Mouse (Mus musculus) kidney, adult 11 months (tissue): Measurements from ENCODE around the gene Hist1h1t.
"Not testable (repeated sequence)": the region's sequence is repeated elsewhere in the genome, so short reads cannot be mapped to it uniquely, and the experiment has no call there.

ENCODE experiments used
- DNase-seq: peaks from one replicate; pipeline ENCODE4 v3.0.0; 2022

Gene Hist1h1t

DNA sequence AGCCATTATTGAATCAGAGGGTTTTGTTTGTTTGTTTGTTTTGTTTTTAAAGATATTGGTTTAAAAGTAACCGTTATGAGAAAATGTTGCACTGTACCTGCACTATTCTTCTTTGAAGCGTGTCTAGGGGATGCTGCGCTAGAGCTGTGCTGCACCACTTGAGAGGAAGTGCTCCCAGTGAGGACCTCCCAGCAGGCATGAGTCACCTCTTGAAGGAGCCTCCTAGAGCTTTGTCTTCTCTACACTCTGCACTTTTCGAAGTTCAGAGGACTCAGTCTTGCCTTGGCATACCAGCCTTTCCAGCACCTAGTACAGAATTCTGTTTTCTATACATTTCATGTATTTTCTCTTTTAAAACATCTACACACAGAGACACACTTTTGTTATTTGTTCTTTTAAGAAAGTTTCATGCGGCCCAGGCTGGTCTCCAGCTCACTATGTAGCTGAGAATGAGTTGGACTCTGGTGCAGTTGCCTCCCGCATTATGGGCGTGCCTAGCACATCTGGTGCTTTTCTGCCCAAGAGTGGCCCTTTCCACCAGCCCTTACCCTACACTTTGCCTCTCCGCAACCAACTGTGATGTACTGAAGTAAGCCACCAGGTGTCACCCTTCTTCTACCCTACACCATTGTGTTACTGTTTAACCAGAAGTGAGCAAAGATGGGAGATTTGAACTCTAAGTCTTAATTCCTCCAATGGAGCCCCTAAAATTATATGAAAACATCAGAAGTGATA, 5.3 kb downstream of the Hist1h1t start:
- DNase-seq: peak; percentile 79

GRCm38 (mm10) chr13:23702220-23702619, 6.6 kb downstream of the Hist1h1t start:
- DNase-seq: no peak

DNA sequence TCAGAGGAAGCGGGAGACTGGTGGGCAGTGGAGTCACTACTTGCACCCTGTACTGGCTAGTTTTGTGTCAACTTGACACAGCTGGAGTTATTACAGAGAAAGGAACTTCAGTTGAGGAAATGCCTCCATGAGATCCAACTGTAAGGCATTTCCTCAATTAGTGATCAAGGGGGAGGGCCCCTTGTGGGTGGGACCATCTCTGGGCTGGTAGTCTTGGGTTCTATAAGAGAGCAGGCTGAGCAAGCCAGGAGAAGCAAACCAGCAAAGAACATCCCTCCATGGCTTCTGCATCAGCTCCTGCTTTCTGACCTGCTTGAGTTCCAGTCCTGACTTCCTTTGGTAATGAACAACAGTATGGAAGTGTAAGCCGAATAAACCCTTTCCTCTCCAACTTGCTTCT, 7.2 kb downstream of the Hist1h1t start:
- DNase-seq: not testable (repeated sequence)

GRCm38 (mm10) chr13:23705751-23706356, 10.2 kb downstream of the Hist1h1t start:
- DNase-seq: no peak

DNA sequence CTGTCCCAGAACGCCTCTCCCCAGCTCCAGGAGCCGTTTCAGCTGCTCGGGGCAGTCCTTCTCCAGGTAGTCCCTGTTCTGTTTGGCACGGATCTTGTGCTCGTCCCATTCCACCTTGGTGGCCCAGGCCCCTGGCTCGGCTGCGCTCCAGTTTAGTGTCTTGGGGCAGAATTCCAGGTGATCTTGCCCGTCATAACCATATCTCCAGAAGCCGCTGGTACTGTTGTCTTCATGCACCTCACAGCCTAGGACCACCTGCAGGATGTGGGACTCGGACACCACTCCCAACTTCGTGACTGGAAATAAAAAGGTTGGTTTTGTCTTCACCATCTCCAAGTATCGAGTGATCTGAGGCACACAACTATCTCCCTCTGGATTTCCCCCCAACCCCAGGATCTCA, 11.2 kb downstream of the Hist1h1t start:
- no peak for DNase-seq

- no peak for DNase-seq
These were observed 12.4 kb downstream of the Hist1h1t start for GRCm38 (mm10) chr13:23708041-23708440.

DNA sequence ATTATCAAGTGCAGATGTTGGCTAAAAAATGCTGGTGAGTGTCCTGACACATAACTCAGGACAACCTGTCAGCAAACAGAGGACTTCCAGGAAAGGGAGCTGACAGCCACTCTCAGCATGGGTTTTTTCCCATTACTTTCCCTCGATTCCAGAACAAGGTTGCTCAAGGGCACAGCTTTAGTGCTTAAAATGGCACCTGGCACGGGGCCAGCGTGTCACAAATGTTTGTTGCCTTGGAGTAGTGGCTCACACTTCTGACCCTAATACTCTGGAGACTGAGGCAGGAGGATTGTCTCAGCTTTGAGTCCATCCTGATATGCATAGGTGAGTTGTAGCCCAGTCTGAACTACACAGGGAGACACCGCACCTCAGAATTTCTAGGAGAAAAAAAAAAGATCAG, 13.0 kb downstream of the Hist1h1t start:
- no peak for DNase-seq

GRCm38 (mm10) chr13:23709714-23710373, 14.2 kb downstream of the Hist1h1t start:
- no peak for DNase-seq

DNA sequence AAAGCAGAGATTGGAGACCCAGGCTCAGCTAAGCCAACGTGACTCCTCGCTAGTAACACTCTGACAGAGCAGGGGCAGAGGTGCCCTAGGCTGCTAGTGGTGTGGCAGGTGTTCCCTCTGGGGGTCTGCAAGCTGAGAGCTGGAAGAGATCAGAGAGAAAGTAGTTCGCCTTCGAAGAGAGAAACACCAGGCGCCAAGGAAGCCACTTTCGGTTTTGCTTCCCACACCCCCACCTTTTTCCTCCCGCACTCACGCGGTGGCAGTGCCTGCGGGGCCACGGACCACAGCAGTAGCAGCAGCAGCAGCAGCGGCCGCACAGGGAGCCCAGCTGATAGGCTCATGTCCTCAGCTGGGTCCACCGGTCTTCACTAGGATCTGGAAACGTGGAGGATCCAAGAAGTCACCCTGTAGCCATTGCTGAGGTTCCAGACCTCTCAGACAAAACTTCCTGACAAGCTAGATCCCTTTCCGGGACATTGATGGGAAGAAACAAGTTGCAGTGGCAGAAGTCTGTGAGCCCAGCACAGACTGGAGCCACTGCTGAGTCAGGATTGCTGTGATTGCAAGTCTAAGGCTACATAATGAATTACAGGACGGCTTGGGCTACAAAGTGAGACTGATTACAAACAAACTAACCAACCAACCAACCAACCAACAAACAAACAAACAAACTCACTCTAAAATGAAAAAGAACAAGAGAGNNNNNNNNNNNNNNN, 14.9 kb downstream of the Hist1h1t start, which contains the start of gene Hfe:
Gene Hfe (minus strand): TSS at position 481 of the 716 bp plus-strand sequence.
- DNase-seq: peak; percentile 42

DNA sequence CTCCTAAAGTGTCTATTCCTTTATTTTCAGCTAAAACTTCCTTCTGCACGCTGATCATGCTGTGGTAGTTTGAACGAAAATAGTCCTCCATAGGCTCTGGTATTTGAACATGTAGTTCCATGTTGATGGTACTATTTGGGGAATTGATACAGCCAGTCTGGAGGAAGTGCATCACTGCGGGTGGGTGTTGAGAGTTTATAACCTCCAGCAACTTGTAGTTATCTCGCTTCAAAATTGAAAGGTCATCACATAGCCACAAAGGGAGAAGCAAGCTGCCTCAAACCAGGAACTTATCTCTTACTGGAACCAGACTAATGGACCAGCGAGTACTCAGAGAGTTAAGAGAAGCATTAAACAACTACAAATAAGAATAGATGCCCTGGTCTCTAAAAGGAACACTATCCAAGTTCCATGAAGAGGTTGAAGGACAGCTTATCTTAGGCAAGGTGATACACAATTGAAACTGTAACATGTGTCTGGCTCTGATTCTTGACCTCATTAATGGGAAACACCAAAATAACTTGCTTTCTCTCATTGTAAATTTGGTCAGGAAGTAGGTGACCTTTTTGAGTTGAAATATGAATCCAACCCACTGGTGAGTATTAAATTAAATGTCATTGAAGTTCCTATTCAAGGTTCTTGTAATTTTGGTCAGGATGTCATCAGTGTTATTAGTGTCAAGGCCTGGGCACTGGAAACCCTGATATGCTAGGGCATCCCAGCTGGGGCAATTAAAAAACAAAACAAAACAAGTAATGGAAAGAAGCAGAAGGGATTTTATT, 20.8 kb downstream of the Hist1h1t start:
- no peak for DNase-seq

- no peak for DNase-seq
These were observed 21.6 kb downstream of the Hist1h1t start for GRCm38 (mm10) chr13:23717176-23717575.

DNA sequence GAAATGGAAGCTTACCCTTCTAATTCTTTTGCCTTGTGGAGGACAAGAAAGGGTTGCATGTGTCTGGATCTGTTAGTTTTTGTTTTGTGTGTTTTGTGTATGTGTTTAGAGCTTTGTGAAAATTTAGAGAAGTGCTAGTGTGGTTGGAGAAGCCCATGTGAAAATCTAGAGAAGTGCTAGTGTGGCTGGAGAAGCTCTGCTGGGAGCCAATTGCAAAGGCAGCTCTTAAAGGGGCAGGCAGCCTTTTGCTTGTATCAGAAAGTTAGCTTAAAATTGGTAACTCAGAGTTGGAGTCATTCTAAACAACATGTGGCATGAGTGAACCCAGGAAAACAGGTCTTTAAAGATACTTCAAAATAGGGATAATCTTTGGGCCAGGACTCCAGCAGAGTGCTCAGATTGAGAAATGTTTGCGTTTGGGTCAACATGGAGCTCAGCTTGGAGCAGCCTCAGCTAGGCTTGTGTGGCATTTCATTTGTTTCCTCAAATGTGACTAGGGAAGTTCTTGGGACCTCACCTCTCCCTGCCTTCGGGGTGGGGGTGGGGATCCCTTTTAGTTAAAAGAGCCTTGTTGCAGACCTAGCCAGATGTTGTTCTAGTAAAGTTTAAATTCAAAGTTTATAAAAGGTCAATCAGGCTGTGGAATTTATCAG, 22.1 kb downstream of the Hist1h1t start:
- DNase-seq: not testable (repeated sequence)

DNA sequence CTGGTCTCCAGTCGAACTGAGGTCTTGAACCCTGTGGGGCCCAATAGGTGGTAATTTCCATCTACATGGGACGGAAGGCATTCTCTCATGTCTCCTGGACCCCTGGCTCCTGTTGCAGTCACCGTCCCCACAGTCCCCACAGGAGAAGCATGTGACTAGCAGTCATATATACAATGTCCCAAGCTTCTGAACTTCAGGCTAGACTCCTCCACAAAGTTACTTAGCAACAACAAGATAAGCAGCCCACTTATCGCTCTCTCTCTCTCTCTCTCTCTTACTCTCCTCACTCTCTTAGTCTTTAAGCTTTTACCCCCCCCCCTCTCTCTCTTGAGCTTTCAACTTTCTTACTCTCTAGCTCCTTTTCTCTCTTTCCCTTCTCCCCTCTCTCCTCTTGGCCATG, 28.6 kb downstream of the Hist1h1t start:
- no peak for DNase-seq

GRCm38 (mm10) chr13:23725213-23725612, 29.6 kb downstream of the Hist1h1t start:
- no peak for DNase-seq

- DNase-seq: no peak
These were observed 33.0 kb downstream of the Hist1h1t start for GRCm38 (mm10) chr13:23728472-23729191.

- no peak for DNase-seq
These were observed 33.5 kb downstream of the Hist1h1t start for GRCm38 (mm10) chr13:23729192-23729525.

DNA sequence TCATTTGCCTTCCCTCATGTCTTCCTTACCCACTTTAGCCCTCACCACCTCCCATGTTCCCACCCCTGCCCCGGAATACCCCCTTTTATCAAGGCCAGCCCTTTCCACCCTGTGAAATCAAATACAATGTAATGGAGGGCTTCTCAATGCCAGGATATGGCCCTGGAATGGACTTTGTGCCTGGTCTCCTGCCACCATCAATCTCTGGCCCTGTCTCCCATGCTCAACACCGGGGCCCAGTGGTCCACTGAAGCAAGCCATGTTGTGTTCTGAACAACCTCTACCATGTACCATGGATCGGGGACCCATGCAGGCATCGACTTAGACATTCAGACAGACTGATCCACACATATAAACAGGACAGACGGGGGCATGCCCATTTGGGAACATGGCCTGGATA, 34.1 kb downstream of the Hist1h1t start:
- no peak for DNase-seq

- peak; percentile 81 for DNase-seq
These were observed 34.9 kb downstream of the Hist1h1t start for GRCm38 (mm10) chr13:23730479-23730878.

DNA sequence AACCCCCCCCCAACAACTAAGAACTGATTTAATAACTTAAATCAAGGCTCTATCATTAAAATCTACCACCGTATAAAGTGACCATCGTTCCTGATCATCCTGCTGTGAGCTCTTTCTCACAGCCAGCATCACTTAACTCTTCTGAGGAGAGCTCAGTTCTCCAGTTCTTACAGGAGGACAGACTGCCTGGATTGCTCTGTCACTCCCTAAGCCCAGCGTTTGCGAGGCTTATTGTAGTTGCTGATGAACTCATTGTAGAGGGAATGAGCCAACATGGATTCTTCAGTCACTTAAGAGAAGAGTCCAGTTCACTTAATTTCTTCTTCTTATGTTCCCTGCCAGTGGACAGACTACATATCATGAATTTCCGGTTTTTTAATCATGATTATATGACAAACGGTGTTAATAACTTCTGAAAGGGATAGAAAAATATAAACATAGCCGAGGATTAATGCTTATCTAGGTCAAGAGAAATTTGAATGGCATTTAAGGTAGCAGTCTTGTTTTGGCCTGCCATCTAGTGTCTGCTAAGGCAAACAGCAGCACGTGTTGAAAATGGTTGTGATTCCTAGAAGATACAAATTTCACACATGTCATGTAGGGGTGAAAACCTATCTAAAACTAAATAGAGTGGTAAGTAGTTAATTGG, 36.7 kb downstream of the Hist1h1t start:
- no peak for DNase-seq

GRCm38 (mm10) chr13:23737091-23737490, 41.5 kb downstream of the Hist1h1t start:
- no peak for DNase-seq

- DNase-seq: no peak
These were observed 42.4 kb downstream of the Hist1h1t start for GRCm38 (mm10) chr13:23738041-23738440.
